8 mouse cellular contexts compared by ENCODE assay signal in genomic region chr17:88530667-88531066, GRCm38 (mm10). TPM values are rescaled to one million over a fixed set of nuclear protein-coding genes. Genes with fewer than 3 reads are reported as not detected.
DNase-seq lines count a peak whose midpoint lies in the region; ATAC-seq lines count a peak whose summit lies in the region.

No protein-coding gene starts in this region.

- H3K9me3 ChIP-seq in forebrain, embryonic 14.5 days (replicated peaks; ENCODE audit: control insufficient read depth, low read length), result no peaks in the 10 kb centered on the region
- H3K9me3 ChIP-seq in liver, embryonic 16.5 days (replicated peaks; ENCODE audit: control insufficient read depth, low read length), result no peaks in the 10 kb centered on the region

- peak overlapping the region; percentile 74 for H3K4me2 ChIP-seq in forebrain, embryonic 14.5 days (ENCODE audit: low read length)
- peak overlapping the region; percentile 92 for H3K4me2 ChIP-seq in liver, embryonic 16.5 days (ENCODE audit: low read depth, low read length)

- H3K9ac ChIP-seq in forebrain, embryonic 14.5 days (ENCODE audit: low read length), result peak overlapping the region; percentile 64
- H3K9ac ChIP-seq in liver, embryonic 16.5 days (ENCODE audit: low read depth, low read length), result peak overlapping the region; percentile 77

- peak overlapping the region; percentile 66 for H3K4me3 ChIP-seq in forebrain, embryonic 14.5 days (ENCODE audit: low read depth, low read length)
- H3K4me3 ChIP-seq in liver, embryonic 16.5 days (ENCODE audit: low read depth, low read length), result peak overlapping the region; percentile 84

- peak overlapping the region; percentile 83 for H3K27ac ChIP-seq in forebrain, embryonic 14.5 days (ENCODE audit: low read depth, low read length)
- H3K27ac ChIP-seq in liver, embryonic 16.5 days (ENCODE audit: low read length), result peak overlapping the region; percentile 47; the same call in 1 of the 2 replicates

- H3K4me1 ChIP-seq in forebrain, embryonic 14.5 days (ENCODE audit: control insufficient read depth, insufficient read depth, low read length), result peaks cover 8% of the 10 kb centered on the region
- H3K4me1 ChIP-seq in liver, embryonic 16.5 days (ENCODE audit: control insufficient read depth, low read depth, low read length), result peaks cover 12% of the 10 kb centered on the region

- no peaks in the 10 kb centered on the region for H3K27me3 ChIP-seq in forebrain, embryonic 14.5 days (replicated peaks; ENCODE audit: control insufficient read depth, insufficient read depth, low read length)
- H3K27me3 ChIP-seq in liver, embryonic 16.5 days (ENCODE audit: control insufficient read depth, insufficient read depth, low read depth, low read length), result no peaks in the 10 kb centered on the region; the same call in 1 of the 2 replicates

- ATAC-seq in forebrain, embryonic 14.5 days, result no peak
- ATAC-seq in liver, embryonic 16.5 days (ENCODE audit: low read depth), result no peak

- WGBS in forebrain, embryonic 14.5 days, result 3% methylated on average over 11 of the region's 11 CpGs
- WGBS in liver, embryonic 16.5 days (ENCODE audit: insufficient replicate concordance), result 11% methylated on average over 11 of the region's 11 CpGs

- H3K36me3 ChIP-seq in forebrain, embryonic 14.5 days (ENCODE audit: control insufficient read depth, insufficient read depth, low read length), result no peaks in the 10 kb centered on the region
- H3K36me3 ChIP-seq in liver, embryonic 16.5 days (ENCODE audit: control insufficient read depth, insufficient read depth), result no peaks in the 10 kb centered on the region

- DNase-seq in heart, adult 11 months, result peak; percentile 85
- DNase-seq in heart, adult 8-10 months (ENCODE audit: low spot score), result no peak
- DNase-seq in B cell, adult 2 months, result peak; percentile 28 to 29
- no peak for DNase-seq in forebrain, embryonic 14.5 days (ENCODE audit: low spot score)
- no peak for DNase-seq in adrenal gland, adult 8-10 months
- no peak for DNase-seq in adrenal gland, adult (ENCODE audit: inconsistent age in 2 of 2, low spot score in 1 of 2)
- DNase-seq in natural killer cell, adult 2 months (ENCODE audit: low spot score in 2 of 2), result no peak

RNA-seq across cellular contexts. Expression of gene Ppp1r21, which starts 0.7 kb away (rescaled TPM):
- total RNA-seq in heart, adult 8-10 months (2022), result 10 to 100 TPM in 1 of 4 experiments, 1 to 10 TPM in 3; 6.3 to 11.3 (median 9.1) TPM
- polyA plus RNA-seq in forebrain, embryonic 14.5 days (2014; fragmentation: Nextera tagmentation; extraction: Ambion mirVana), result 33.3 and 34.7 TPM in 2 replicates
- polyA plus RNA-seq in liver, embryonic 16.5 days (2015; fragmentation: Nextera tagmentation; extraction: Ambion mirVana), result 9.6 and 10.6 TPM in 2 replicates
- 10 to 100 TPM; 44.7 to 78.6 (median 59.1) TPM for total RNA-seq in adrenal gland, adult 8-10 months (2022)

Comparison
In these comparisons a context has a peak if more than half of its experiments do, and no peak if none do; other contexts are left out.
1. DNase-seq: peak in heart, adult 11 months (single experiment) and B cell, adult 2 months (2 of 2); none in heart, adult 8-10 months (single experiment), forebrain, embryonic 14.5 days (single experiment), adrenal gland, adult 8-10 months (single experiment), adrenal gland, adult (0 of 2) and natural killer cell, adult 2 months (0 of 2).